Mouse (Mus musculus): ENCODE data around the gene Lyrm9. TPM values are rescaled to one million over a fixed set of nuclear protein-coding genes. Genes with fewer than 3 reads are reported as not detected.

The Lyrm9 gene
- polyA plus RNA-seq, 1 experiment from 2014 or later, result 21.1 TPM

GRCm38 (mm10) chr11:78807341-78808108 lies 18.9 kb upstream of the Lyrm9 start:
- no peak overlapping the region for H3K4me2 ChIP-seq (replicated peaks; ENCODE audit: low read depth, low read length)
- H3K9me3 ChIP-seq (ENCODE audit: low read length), result no peaks in the 10 kb centered on the region
- H3K4me1 ChIP-seq (ENCODE audit: insufficient read depth, low read length), result no peaks in the 10 kb centered on the region
- no peak for ATAC-seq (ENCODE audit: low FRiP score, low TSS enrichment)
- H3K9ac ChIP-seq (replicated peaks; ENCODE audit: low read length), result no peak overlapping the region
- H3K4me3 ChIP-seq (ENCODE audit: low read length), result no peak overlapping the region
- 63% methylated on average over 6 of the region's 6 CpGs for WGBS
- H3K27me3 ChIP-seq (ENCODE audit: insufficient read depth, low read length), result no peaks in the 10 kb centered on the region
- H3K36me3 ChIP-seq (ENCODE audit: insufficient read depth, low read length), result no peaks in the 10 kb centered on the region
- H3K27ac ChIP-seq (ENCODE audit: low read length), result no peak overlapping the region

DNA sequence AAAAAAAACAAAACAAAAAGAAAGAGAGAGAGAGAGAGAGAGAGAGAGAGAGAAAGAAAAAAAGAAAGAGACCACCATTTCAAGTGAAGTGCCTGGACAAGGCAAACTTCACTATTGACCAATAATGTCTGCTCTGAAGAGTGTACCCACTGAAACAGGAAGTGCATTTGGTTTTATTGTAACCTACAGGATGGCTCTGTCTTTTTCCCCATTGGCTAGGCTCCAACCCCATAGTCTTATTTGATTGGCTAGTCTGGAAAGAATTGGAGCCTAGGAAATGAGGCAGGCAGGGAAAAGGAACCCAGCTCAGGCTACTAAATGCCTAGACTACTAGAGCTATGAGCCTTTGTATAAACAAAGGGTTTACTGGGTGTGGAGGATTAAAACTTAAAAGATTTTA lies 17.0 kb upstream of the Lyrm9 start:
- no peak for ATAC-seq (ENCODE audit: low FRiP score, low TSS enrichment)
- Histone ChIP-seq H3K27ac (ENCODE audit: low read length) (no peak overlapping the region), H3K9me3 (ENCODE audit: low read length) (no peaks in the 10 kb centered on the region), H3K36me3 (ENCODE audit: insufficient read depth, low read length) (no peaks in the 10 kb centered on the region), H3K27me3 (ENCODE audit: insufficient read depth, low read length) (no peaks in the 10 kb centered on the region), H3K4me2 (replicated peaks; ENCODE audit: low read depth, low read length) (no peak overlapping the region), H3K4me3 (ENCODE audit: low read length) (no peak overlapping the region), H3K4me1 (ENCODE audit: insufficient read depth, low read length) (peaks cover 2% of the 10 kb centered on the region; the same call in 1 of the 2 replicates), H3K9ac (replicated peaks; ENCODE audit: low read length) (no peak overlapping the region)

- WGBS, result 35% methylated on average over 7 of the region's 7 CpGs
- no peak overlapping the region for H3K9ac ChIP-seq (replicated peaks; ENCODE audit: low read length)
These were observed 11.9 kb upstream of the Lyrm9 start for GRCm38 (mm10) chr11:78814461-78814941.

DNA sequence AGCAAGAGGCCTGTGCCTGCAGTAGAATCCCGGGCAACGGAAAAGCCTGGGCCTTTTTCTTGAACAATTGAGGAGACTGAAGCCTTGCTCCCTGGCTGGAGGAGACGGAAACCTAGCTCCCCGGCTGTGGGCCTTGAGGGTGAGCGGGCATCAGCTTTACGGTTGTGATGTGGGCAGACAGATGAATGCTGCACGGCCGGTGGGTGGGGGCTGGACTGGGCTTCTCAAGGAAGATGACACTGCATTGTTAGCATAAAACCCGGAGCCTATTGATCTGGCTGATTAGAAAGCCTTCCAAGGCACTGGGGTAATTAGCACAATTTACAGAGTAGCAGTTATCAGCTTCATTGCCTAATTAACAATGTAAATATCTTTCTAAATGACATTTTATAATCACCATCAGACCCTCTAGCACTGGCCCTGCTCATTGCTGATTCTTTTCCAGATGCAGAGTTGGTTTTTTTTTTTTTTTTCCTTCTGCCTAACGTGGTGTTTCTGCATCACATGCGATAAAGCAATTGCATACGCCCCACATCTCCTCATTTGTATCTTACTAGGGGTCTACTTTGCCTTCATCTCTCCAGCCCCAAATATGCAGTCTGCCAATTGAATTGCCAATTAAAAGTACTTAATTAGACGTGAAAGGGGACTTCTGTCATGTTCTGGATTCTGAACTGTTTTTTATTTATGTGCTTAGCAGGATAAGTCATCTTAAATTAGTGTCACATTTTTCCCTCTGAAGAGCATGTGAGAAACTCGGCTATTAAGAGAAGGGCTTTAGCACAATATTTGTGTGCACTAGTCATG lies 10.2 kb upstream of the Lyrm9 start:
- Histone ChIP-seq H3K4me1 (ENCODE audit: insufficient read depth, low read length) (peaks cover 21% of the 10 kb centered on the region), H3K9me3 (ENCODE audit: low read length) (no peaks in the 10 kb centered on the region)

More at GRCm38 (mm10) chr11:78814461-78814941, 11.9 kb upstream of the Lyrm9 start:
- Histone ChIP-seq H3K4me3 (ENCODE audit: low read length) (no peak overlapping the region), H3K27me3 (ENCODE audit: insufficient read depth, low read length) (no peaks in the 10 kb centered on the region), H3K36me3 (ENCODE audit: insufficient read depth, low read length) (no peaks in the 10 kb centered on the region), H3K4me1 (ENCODE audit: insufficient read depth, low read length) (peaks cover 6% of the 10 kb centered on the region; the same call in 1 of the 2 replicates), H3K9me3 (ENCODE audit: low read length) (no peaks in the 10 kb centered on the region), H3K27ac (ENCODE audit: low read length) (no peak overlapping the region), H3K4me2 (replicated peaks; ENCODE audit: low read depth, low read length) (no peak overlapping the region)
- no peak for ATAC-seq (ENCODE audit: low FRiP score, low TSS enrichment)

GRCm38 (mm10) chr11:78817311-78818022 lies 8.9 kb upstream of the Lyrm9 start:
- no peaks in the 10 kb centered on the region for H3K9me3 ChIP-seq (ENCODE audit: low read length)
- H3K4me2 ChIP-seq (replicated peaks; ENCODE audit: low read depth, low read length), result no peak overlapping the region
- H3K27ac ChIP-seq (ENCODE audit: low read length), result no peak overlapping the region
- H3K4me3 ChIP-seq (ENCODE audit: low read length), result no peak overlapping the region
- H3K27me3 ChIP-seq (ENCODE audit: insufficient read depth, low read length), result no peaks in the 10 kb centered on the region
- peaks cover 30% of the 10 kb centered on the region for H3K4me1 ChIP-seq (ENCODE audit: insufficient read depth, low read length)
- no peak overlapping the region for H3K9ac ChIP-seq (replicated peaks; ENCODE audit: low read length)
- no peak for ATAC-seq (ENCODE audit: low FRiP score, low TSS enrichment)
- WGBS, result 82% methylated on average over 11 of the region's 11 CpGs
- H3K36me3 ChIP-seq (ENCODE audit: insufficient read depth, low read length), result no peaks in the 10 kb centered on the region

More for the DNA sequence above, 10.2 kb upstream of the Lyrm9 start:
- WGBS, result 67% methylated on average over 14 of the region's 14 CpGs
- Histone ChIP-seq H3K27ac (ENCODE audit: low read length) (no peak overlapping the region), H3K4me2 (replicated peaks; ENCODE audit: low read depth, low read length) (no peak overlapping the region), H3K9ac (replicated peaks; ENCODE audit: low read length) (no peak overlapping the region), H3K27me3 (ENCODE audit: insufficient read depth, low read length) (no peaks in the 10 kb centered on the region), H3K4me3 (ENCODE audit: low read length) (no peak overlapping the region), H3K36me3 (ENCODE audit: insufficient read depth, low read length) (no peaks in the 10 kb centered on the region)
- no peak for ATAC-seq (ENCODE audit: low FRiP score, low TSS enrichment)

GRCm38 (mm10) chr11:78820337-78821000 lies 5.9 kb upstream of the Lyrm9 start:
- Histone ChIP-seq H3K4me2 (replicated peaks; ENCODE audit: low read depth, low read length) (no peak overlapping the region), H3K36me3 (ENCODE audit: insufficient read depth, low read length) (no peaks in the 10 kb centered on the region), H3K4me3 (ENCODE audit: low read length) (no peak overlapping the region), H3K9me3 (ENCODE audit: low read length) (no peaks in the 10 kb centered on the region), H3K27ac (ENCODE audit: low read length) (peak overlapping the region; percentile 63), H3K9ac (replicated peaks; ENCODE audit: low read length) (no peak overlapping the region), H3K27me3 (ENCODE audit: insufficient read depth, low read length) (no peaks in the 10 kb centered on the region), H3K4me1 (ENCODE audit: insufficient read depth, low read length) (peaks cover 37% of the 10 kb centered on the region)
- 14% methylated on average over 12 of the region's 12 CpGs for WGBS
- peak; percentile 35; the same call in 1 of the 2 replicates for ATAC-seq (ENCODE audit: low FRiP score, low TSS enrichment)

DNA sequence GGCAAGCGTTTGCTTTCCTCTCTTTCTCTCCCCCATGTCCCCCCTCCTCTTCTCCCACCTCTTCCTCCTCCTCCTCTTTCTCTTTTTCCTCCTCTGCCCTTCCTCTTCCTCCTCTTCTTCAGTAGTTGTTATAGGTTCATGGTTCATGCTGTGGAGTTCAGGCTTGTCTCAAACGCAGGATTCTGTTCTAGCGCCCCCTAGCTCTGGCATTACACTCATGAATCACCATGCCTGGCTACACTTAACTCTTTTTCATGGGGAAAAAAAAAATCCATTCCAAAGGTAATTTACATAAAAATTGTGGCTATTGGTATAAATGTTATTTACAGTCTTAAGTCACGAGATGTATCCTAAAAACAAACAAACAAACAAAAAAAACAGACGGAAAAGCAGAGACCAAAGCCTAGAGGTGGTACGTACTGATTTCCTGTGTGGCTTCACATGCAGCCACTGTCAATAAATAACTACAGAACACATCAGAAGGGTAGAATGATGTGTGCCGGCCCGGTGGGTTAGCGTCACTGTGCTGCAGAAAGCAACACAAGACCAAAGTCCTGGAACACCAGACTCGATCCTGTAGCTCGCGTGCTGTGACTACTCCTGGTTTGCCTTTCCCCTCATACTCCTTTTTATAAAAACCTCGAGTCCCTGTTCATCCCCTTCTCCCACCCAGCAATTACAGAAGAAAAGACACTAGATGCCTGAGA lies 3.4 kb upstream of the Lyrm9 start:
- 50% methylated on average over 13 of the region's 13 CpGs for WGBS
- H3K36me3 ChIP-seq (ENCODE audit: insufficient read depth, low read length), result no peaks in the 10 kb centered on the region
- no peaks in the 10 kb centered on the region for H3K27me3 ChIP-seq (ENCODE audit: insufficient read depth, low read length)
- no peak overlapping the region for H3K9ac ChIP-seq (replicated peaks; ENCODE audit: low read length)
- H3K4me1 ChIP-seq (ENCODE audit: insufficient read depth, low read length), result peaks cover 55% of the 10 kb centered on the region
- H3K4me2 ChIP-seq (replicated peaks; ENCODE audit: low read depth, low read length), result 0 out of 2 replicates have a peak overlapping the region, but pooled peaks have one; percentile 10
- no peaks in the 10 kb centered on the region for H3K9me3 ChIP-seq (ENCODE audit: low read length)
- no peak overlapping the region for H3K4me3 ChIP-seq (ENCODE audit: low read length)
- ATAC-seq (ENCODE audit: low FRiP score, low TSS enrichment), result no peak
- H3K27ac ChIP-seq (ENCODE audit: low read length), result peak overlapping the region; percentile 51; the same call in 1 of the 2 replicates

- no peaks in the 10 kb centered on the region for H3K27me3 ChIP-seq (ENCODE audit: insufficient read depth, low read length)
- 21% methylated on average over 7 of the region's 7 CpGs for WGBS
- no peaks in the 10 kb centered on the region for H3K36me3 ChIP-seq (ENCODE audit: insufficient read depth, low read length)
- ATAC-seq (ENCODE audit: low FRiP score, low TSS enrichment), result no peak
- H3K4me1 ChIP-seq (ENCODE audit: insufficient read depth, low read length), result peaks cover 55% of the 10 kb centered on the region
- no peak overlapping the region for H3K9ac ChIP-seq (replicated peaks; ENCODE audit: low read length)
- peak overlapping the region; percentile 57 for H3K4me2 ChIP-seq (replicated peaks; ENCODE audit: low read depth, low read length)
- no peak overlapping the region for H3K4me3 ChIP-seq (ENCODE audit: low read length)
- H3K27ac ChIP-seq (ENCODE audit: low read length), result no peak overlapping the region
- no peaks in the 10 kb centered on the region for H3K9me3 ChIP-seq (ENCODE audit: low read length)
These were observed 1.2 kb downstream of the Lyrm9 start for GRCm38 (mm10) chr11:78827546-78827945.

DNA sequence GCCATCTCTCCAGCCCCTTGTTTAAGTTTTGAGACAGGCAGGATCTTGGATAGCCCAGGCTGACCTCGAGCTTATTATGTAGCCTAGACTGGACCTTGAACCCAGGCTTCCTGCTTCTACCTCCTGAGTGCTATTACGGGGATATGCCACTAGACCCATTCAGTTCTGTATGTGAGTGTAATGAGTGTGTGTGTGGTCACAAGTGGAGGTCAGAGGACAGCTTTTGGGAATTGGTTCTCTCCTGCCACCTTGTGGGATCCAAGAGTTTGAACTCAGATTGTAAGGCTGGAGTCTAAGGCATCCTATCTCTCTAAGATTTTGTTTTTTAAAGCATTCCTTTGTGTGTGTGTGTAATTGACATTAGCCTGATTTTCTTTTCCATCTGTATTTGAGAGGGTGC lies 2.0 kb downstream of the Lyrm9 start:
- no peaks in the 10 kb centered on the region for H3K36me3 ChIP-seq (ENCODE audit: insufficient read depth, low read length)
- H3K4me3 ChIP-seq (ENCODE audit: low read length), result no peak overlapping the region
- no peak overlapping the region for H3K4me2 ChIP-seq (replicated peaks; ENCODE audit: low read depth, low read length)
- peaks cover 60% of the 10 kb centered on the region for H3K4me1 ChIP-seq (ENCODE audit: insufficient read depth, low read length)
- 38% methylated on average over 2 of the region's 2 CpGs for WGBS
- no peak overlapping the region for H3K9ac ChIP-seq (replicated peaks; ENCODE audit: low read length)
- H3K27ac ChIP-seq (ENCODE audit: low read length), result no peak overlapping the region
- no peaks in the 10 kb centered on the region for H3K27me3 ChIP-seq (ENCODE audit: insufficient read depth, low read length)
- no peak for ATAC-seq (ENCODE audit: low FRiP score, low TSS enrichment)
- no peaks in the 10 kb centered on the region for H3K9me3 ChIP-seq (ENCODE audit: low read length)
